Mouse (Mus musculus) lung, embryonic 16.5 days (tissue): Measurements from ENCODE around the gene Zfp719. TPM values are rescaled to one million over a fixed set of nuclear protein-coding genes. Genes with fewer than 3 reads are reported as not detected.
A peak's percentile ranks its signal among the peaks of the same experiment; 100 is the strongest.

ENCODE experiments used
- ATAC-seq: fragments of 200-750 bp; cut with Nextera tagmentation; 2 replicates; pipeline ENCODE4 v1.8.0; 2017; ENCODE audit warnings: low read depth, mild to moderate bottlenecking, moderate library complexity
- H3K27ac ChIP-seq: fragments of 300-500 bp; sonication (generic); 2 replicates; pipeline ENCODE4 v1.5.1; 2014; ENCODE audit warnings: mild to moderate bottlenecking, control low read depth, low read length
- H3K27me3 ChIP-seq: fragments of 300-500 bp; sonication (generic); 2 replicates; pipeline ENCODE4 v1.6.1; 2014; ENCODE audit warnings: low read depth, low read length, mixed read lengths; ENCODE audit not compliant: control insufficient read depth, insufficient read depth
- H3K36me3 ChIP-seq: fragments of 300-500 bp; sonication (generic); 2 replicates; pipeline ENCODE4 v1.6.1; 2014; ENCODE audit warnings: low read length; ENCODE audit not compliant: control insufficient read depth, insufficient read depth
- H3K4me1 ChIP-seq: fragments of 300-500 bp; sonication (generic); replicated peaks from 2 replicates; pipeline ENCODE4 v1.6.1; 2014; ENCODE audit warnings: low read length, mixed read lengths; ENCODE audit not compliant: control insufficient read depth, insufficient read depth
- H3K4me2 ChIP-seq: fragments of 300-500 bp; sonication (generic); 2 replicates; pipeline ENCODE4 v1.6.1; 2014; ENCODE audit warnings: low read depth, low read length, control low read depth
- H3K4me3 ChIP-seq: fragments of 300-500 bp; sonication (generic); 2 replicates; pipeline ENCODE4 v1.5.1; 2014; ENCODE audit warnings: mild to moderate bottlenecking, low read length, control low read depth
- H3K9ac ChIP-seq: fragments of 300-500 bp; sonication (generic); 2 replicates; pipeline ENCODE4 v1.6.1; 2014; ENCODE audit warnings: low read length, control low read depth
- H3K9me3 ChIP-seq: fragments of 300-500 bp; sonication (generic); 2 replicates; pipeline ENCODE4 v1.6.1; 2016; ENCODE audit warnings: low read length; ENCODE audit not compliant: control insufficient read depth
- WGBS: fragments of 180-500 bp; shearing (Covaris S2); extraction: QIAGEN DNeasy Blood & Tissue Kit; methylation state at CpG from one replicate; pipeline ENCODE4 v1.1.7; 2014; 5-methylcytosine and 5-hydroxymethylcytosine counted together
- polyA plus RNA-seq: library from polyadenylated mRNA; unstranded; fragments of >200 nt; fragmentation: Nextera tagmentation; extraction: Ambion mirVana; gene quantifications from 2 replicates; pipeline ENCODE4 v1.2.1, GENCODE M21; 2015

Gene Zfp719
- polyA plus RNA-seq, 1 experiment from 2014 or later: 15.8 TPM

GRCm38 (mm10) chr7:43584790-43585189 lies 5.4 kb downstream of the Zfp719 start:
- Histone ChIP-seq H3K4me3 (no peak overlapping the region), H3K9me3 (no peaks in the 10 kb centered on the region), H3K27ac (no peak overlapping the region), H3K9ac (no peak overlapping the region), H3K36me3 (peaks cover 50% of the 10 kb centered on the region), H3K4me2 (no peak overlapping the region), H3K27me3 (no peaks in the 10 kb centered on the region), H3K4me1 (peaks cover 10% of the 10 kb centered on the region)
- 87% methylated on average over 5 of the region's 5 CpGs for WGBS
- no peak for ATAC-seq

GRCm38 (mm10) chr7:43601884-43602283 lies 22.5 kb downstream of the Zfp719 start:
- Histone ChIP-seq H3K36me3 (no peaks in the 10 kb centered on the region), H3K9me3 (no peaks in the 10 kb centered on the region), H3K4me1 (no peaks in the 10 kb centered on the region), H3K4me3 (no peak overlapping the region), H3K27ac (no peak overlapping the region), H3K4me2 (no peak overlapping the region), H3K27me3 (no peaks in the 10 kb centered on the region), H3K9ac (no peak overlapping the region)
- WGBS: 24% methylated on average over 5 of the region's 5 CpGs
- no peak for ATAC-seq

- Histone ChIP-seq H3K9ac (no peak within 1 kb of the TSS), H3K9me3 (no peaks in the 10 kb centered on the region), H3K4me3 (peak within 1 kb of the TSS; percentile 42), H3K4me2 (peak within 1 kb of the TSS; percentile 79), H3K27me3 (no peaks in the 10 kb centered on the region), H3K36me3 (no peaks in the 10 kb centered on the region), H3K27ac (no peak within 1 kb of the TSS), H3K4me1 (peaks cover 3% of the 10 kb centered on the region; the same call in 1 of the 2 replicates)
- WGBS: 12% methylated on average over 41 of the region's 41 CpGs
- peak; percentile 92 for ATAC-seq
Observed at GRCm38 (mm10) chr7:43606896-43607742, 27.7 kb downstream of the Zfp719 start, which contains the start of gene Zfp819. Gene Zfp819, plus strand, starts transcription at chr7:43607169.

- H3K9me3 ChIP-seq: no peaks in the 10 kb centered on the region
Observed at GRCm38 (mm10) chr7:43607743-43608287, 28.4 kb downstream of the Zfp719 start.

GRCm38 (mm10) chr7:43608316-43608824 lies 29.0 kb downstream of the Zfp719 start:
- Histone ChIP-seq H3K27me3 (no peaks in the 10 kb centered on the region), H3K4me2 (no peak overlapping the region), H3K4me3 (no peak overlapping the region), H3K9me3 (no peaks in the 10 kb centered on the region), H3K9ac (no peak overlapping the region), H3K27ac (no peak overlapping the region), H3K4me1 (peaks cover 3% of the 10 kb centered on the region; the same call in 1 of the 2 replicates), H3K36me3 (no peaks in the 10 kb centered on the region)
- 67% methylated on average over 7 of the region's 7 CpGs for WGBS
- ATAC-seq: no peak

More at GRCm38 (mm10) chr7:43607743-43608287, 28.4 kb downstream of the Zfp719 start:
- peaks cover 3% of the 10 kb centered on the region; the same call in 1 of the 2 replicates for H3K4me1 ChIP-seq
- H3K4me2 ChIP-seq: no peak overlapping the region; the same call in 1 of the 2 replicates
- 0 out of 2 replicates have a peak, but pooled peaks have one; percentile 12 for ATAC-seq
- no peak overlapping the region for H3K4me3 ChIP-seq
- WGBS: 32% methylated on average over 5 of the region's 5 CpGs
- H3K27ac ChIP-seq: no peak overlapping the region
- no peak overlapping the region for H3K9ac ChIP-seq
- H3K36me3 ChIP-seq: no peaks in the 10 kb centered on the region
- no peaks in the 10 kb centered on the region for H3K27me3 ChIP-seq

- Histone ChIP-seq H3K4me1 (no peaks in the 10 kb centered on the region), H3K27ac (no peak overlapping the region), H3K4me2 (no peak overlapping the region), H3K9me3 (no peaks in the 10 kb centered on the region), H3K36me3 (no peaks in the 10 kb centered on the region), H3K27me3 (no peaks in the 10 kb centered on the region), H3K4me3 (no peak overlapping the region), H3K9ac (no peak overlapping the region)
- no peak for ATAC-seq
- 88% methylated on average over 14 of the region's 14 CpGs for WGBS
Observed at GRCm38 (mm10) chr7:43613816-43614551, 34.6 kb downstream of the Zfp719 start.

GRCm38 (mm10) chr7:43622927-43623326 lies 43.5 kb downstream of the Zfp719 start:
- H3K4me3 ChIP-seq: no peak overlapping the region
- no peaks in the 10 kb centered on the region for H3K36me3 ChIP-seq
- H3K9ac ChIP-seq: no peak overlapping the region
- no peak for ATAC-seq
- WGBS: 70% methylated on average over 7 of the region's 7 CpGs
- no peaks in the 10 kb centered on the region for H3K9me3 ChIP-seq
- no peaks in the 10 kb centered on the region for H3K27me3 ChIP-seq
- no peaks in the 10 kb centered on the region for H3K4me1 ChIP-seq
- no peak overlapping the region for H3K27ac ChIP-seq
- H3K4me2 ChIP-seq: no peak overlapping the region

- no peak overlapping the region for H3K27ac ChIP-seq
- ATAC-seq: no peak
- 15% methylated on average over 10 of the region's 10 CpGs for WGBS
- no peak overlapping the region for H3K9ac ChIP-seq
- H3K9me3 ChIP-seq: no peaks in the 10 kb centered on the region
- H3K4me3 ChIP-seq: no peak overlapping the region
- H3K27me3 ChIP-seq: no peaks in the 10 kb centered on the region
- no peaks in the 10 kb centered on the region for H3K4me1 ChIP-seq
- H3K36me3 ChIP-seq: no peaks in the 10 kb centered on the region
- no peak overlapping the region for H3K4me2 ChIP-seq
Observed at GRCm38 (mm10) chr7:43623819-43624218, 44.4 kb downstream of the Zfp719 start.

GRCm38 (mm10) chr7:43625065-43625464 lies 45.7 kb downstream of the Zfp719 start:
- no peaks in the 10 kb centered on the region for H3K36me3 ChIP-seq
- H3K4me2 ChIP-seq: no peak overlapping the region
- no peak overlapping the region for H3K4me3 ChIP-seq
- no peak overlapping the region for H3K9ac ChIP-seq
- H3K4me1 ChIP-seq: no peaks in the 10 kb centered on the region
- H3K27me3 ChIP-seq: no peaks in the 10 kb centered on the region
- no peak overlapping the region for H3K27ac ChIP-seq
- WGBS: 61% methylated on average over 3 of the region's 3 CpGs
- H3K9me3 ChIP-seq: no peaks in the 10 kb centered on the region
- no peak for ATAC-seq
